Mouse (Mus musculus) testis, adult 2 months (tissue): ENCODE data around the gene Tmem175. TPM values are rescaled to one million over a fixed set of nuclear protein-coding genes. Genes with fewer than 3 reads are reported as not detected.
"Not testable (repeated sequence)": the region's sequence is repeated elsewhere in the genome, so short reads cannot be mapped to it uniquely, and the experiment has no call there.

Source experiments
- H3K27ac ChIP-seq: fragments of 200-500 bp; 2 replicates; pipeline ENCODE4 v1.5.1; 2012; ENCODE audit warnings: low read depth, low read length; ENCODE audit not compliant: control insufficient read depth, insufficient read depth
- H3K27me3 ChIP-seq: fragments of 200-500 bp; 2 replicates; pipeline ENCODE4 v1.6.1; 2012; ENCODE audit warnings: mild to moderate bottlenecking, low read length, moderate library complexity; ENCODE audit not compliant: control insufficient read depth, insufficient read depth
- H3K36me3 ChIP-seq: fragments of 200-500 bp; 2 replicates; pipeline ENCODE4 v1.6.1; 2012; ENCODE audit warnings: mild to moderate bottlenecking, low read length; ENCODE audit not compliant: control insufficient read depth, insufficient read depth
- H3K4me1 ChIP-seq: fragments of 200-500 bp; 2 replicates; pipeline ENCODE4 v1.6.1; 2012; ENCODE audit warnings: low read length; ENCODE audit not compliant: control insufficient read depth, insufficient read depth
- H3K4me3 ChIP-seq: fragments of 200-500 bp; 2 replicates; pipeline ENCODE4 v1.5.1; 2012; ENCODE audit warnings: low read depth, mild to moderate bottlenecking, low read length, moderate library complexity, mixed read lengths; ENCODE audit not compliant: control insufficient read depth
- CTCF ChIP-seq: fragments of 200-500 bp; IDR thresholded peaks from 2 replicates; pipeline ENCODE4 v1.5.1; 2012; ENCODE audit warnings: low read depth, mild to moderate bottlenecking, inconsistent platforms, low read length, moderate library complexity; ENCODE audit not compliant: control insufficient read depth, insufficient read depth, insufficient replicate concordance
- POLR2A ChIP-seq: fragments of 200-500 bp; IDR thresholded peaks from 2 replicates; pipeline ENCODE4 v1.6.1; 2012; ENCODE audit warnings: low read depth, mild to moderate bottlenecking, inconsistent platforms, low read length, moderate library complexity; ENCODE audit not compliant: control insufficient read depth
- polyA plus RNA-seq: library from polyadenylated mRNA; depleted of rRNA; stranded (reverse); fragments of >200 nt; gene quantifications from 2 replicates; pipeline ENCODE4 v1.2.3, GENCODE M21; 2012

Tmem175 gene
- polyA plus RNA-seq, 1 experiment, result 145 TPM

- H3K4me1 ChIP-seq, result no peaks in the 10 kb centered on the region; the same call in 1 of the 2 replicates
- H3K36me3 ChIP-seq, result no peaks in the 10 kb centered on the region; the same call in 1 of the 2 replicates
- H3K27me3 ChIP-seq, result no peaks in the 10 kb centered on the region
- TF ChIP-seq POLR2A (no peak), CTCF (0 out of 2 replicates have a peak, but pooled peaks have one; percentile 11)
- H3K27ac ChIP-seq, result peak overlapping the region; percentile 82
- peak overlapping the region; percentile 94 for H3K4me3 ChIP-seq
Measured at GRCm38 (mm10) chr5:108628891-108629633, 508 bp upstream of the Tmem175 start.

GRCm38 (mm10) chr5:108633676-108634075, 4.1 kb downstream of the Tmem175 start:
- TF ChIP-seq CTCF, result no peak
- no peak for TF ChIP-seq POLR2A
- no peak overlapping the region for H3K27ac ChIP-seq
- H3K27me3 ChIP-seq, result no peaks in the 10 kb centered on the region
- no peaks in the 10 kb centered on the region; the same call in 1 of the 2 replicates for H3K4me1 ChIP-seq
- H3K4me3 ChIP-seq, result no peak overlapping the region
- no peaks in the 10 kb centered on the region for H3K36me3 ChIP-seq

GRCm38 (mm10) chr5:108634088-108634487, 4.5 kb downstream of the Tmem175 start:
- H3K4me3 ChIP-seq, H3K4me1 ChIP-seq, H3K36me3 ChIP-seq, H3K27ac ChIP-seq, H3K27me3 ChIP-seq: not testable (repeated sequence)

GRCm38 (mm10) chr5:108636172-108636571, 6.6 kb downstream of the Tmem175 start:
- Histone ChIP-seq H3K4me1 (no peaks in the 10 kb centered on the region), H3K27me3 (no peaks in the 10 kb centered on the region), H3K27ac (no peak overlapping the region), H3K4me3 (no peak overlapping the region), H3K36me3 (no peaks in the 10 kb centered on the region; the same call in 1 of the 2 replicates)
- TF ChIP-seq POLR2A (no peak), CTCF (no peak)

GRCm38 (mm10) chr5:108643674-108644073, 14.1 kb downstream of the Tmem175 start:
- Histone ChIP-seq H3K36me3 (peaks cover 1% of the 10 kb centered on the region; the same call in 1 of the 2 replicates), H3K4me1 (no peaks in the 10 kb centered on the region), H3K4me3 (no peak overlapping the region), H3K27ac (no peak overlapping the region), H3K27me3 (no peaks in the 10 kb centered on the region)
- TF ChIP-seq CTCF (no peak), POLR2A (no peak)

- no peak overlapping the region for H3K4me3 ChIP-seq
- no peak overlapping the region for H3K27ac ChIP-seq
- no peaks in the 10 kb centered on the region for H3K4me1 ChIP-seq
- TF ChIP-seq CTCF, result no peak
- TF ChIP-seq POLR2A, result no peak
- H3K36me3 ChIP-seq, result peaks cover 1% of the 10 kb centered on the region; the same call in 1 of the 2 replicates
- no peaks in the 10 kb centered on the region for H3K27me3 ChIP-seq
Measured at GRCm38 (mm10) chr5:108645651-108646342, 16.2 kb downstream of the Tmem175 start.

- Histone ChIP-seq H3K36me3 (peaks cover 1% of the 10 kb centered on the region; the same call in 1 of the 2 replicates), H3K4me1 (no peaks in the 10 kb centered on the region), H3K4me3 (no peak overlapping the region), H3K27ac (no peak overlapping the region), H3K27me3 (no peaks in the 10 kb centered on the region)
- TF ChIP-seq POLR2A (no peak), CTCF (no peak)
Measured at GRCm38 (mm10) chr5:108646343-108646660, 16.7 kb downstream of the Tmem175 start.

- TF ChIP-seq CTCF (no peak), POLR2A (no peak)
- H3K27ac ChIP-seq, result no peak overlapping the region
- H3K4me1 ChIP-seq, result no peaks in the 10 kb centered on the region
- H3K4me3 ChIP-seq, result no peak overlapping the region
- H3K36me3 ChIP-seq, result peaks cover 1% of the 10 kb centered on the region; the same call in 1 of the 2 replicates
- no peaks in the 10 kb centered on the region for H3K27me3 ChIP-seq
Measured at GRCm38 (mm10) chr5:108647311-108647710, 17.7 kb downstream of the Tmem175 start.
